Mouse (Mus musculus): ENCODE measurements around the gene Ccdc110.

Gene Ccdc110

DNA sequence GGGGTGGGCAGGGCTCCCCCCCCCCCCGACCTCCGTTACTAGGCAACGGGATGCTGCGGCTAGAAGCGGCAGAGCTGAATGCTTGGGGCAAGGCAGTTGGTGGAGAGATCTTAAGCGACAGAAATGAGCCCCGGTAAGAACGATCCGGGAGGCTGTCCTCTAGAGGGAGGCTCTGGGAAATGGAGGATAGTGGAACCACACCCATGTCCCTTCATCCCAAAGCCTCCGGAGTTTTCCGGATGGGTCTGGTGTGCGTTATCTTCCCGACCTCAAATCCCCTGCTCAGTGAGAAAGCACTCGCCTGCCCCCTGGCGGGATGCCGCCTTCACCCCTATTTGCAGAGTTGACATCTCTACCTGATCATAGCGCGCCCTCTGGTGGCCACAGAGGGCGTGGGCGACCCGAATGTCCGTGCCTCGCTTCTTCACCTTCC, at the start of gene Ccdc110:
TSS of gene Ccdc110 (plus strand) at position 38 of the 433 bp plus-strand sequence.
- DNase-seq = peak; percentile 95

DNA sequence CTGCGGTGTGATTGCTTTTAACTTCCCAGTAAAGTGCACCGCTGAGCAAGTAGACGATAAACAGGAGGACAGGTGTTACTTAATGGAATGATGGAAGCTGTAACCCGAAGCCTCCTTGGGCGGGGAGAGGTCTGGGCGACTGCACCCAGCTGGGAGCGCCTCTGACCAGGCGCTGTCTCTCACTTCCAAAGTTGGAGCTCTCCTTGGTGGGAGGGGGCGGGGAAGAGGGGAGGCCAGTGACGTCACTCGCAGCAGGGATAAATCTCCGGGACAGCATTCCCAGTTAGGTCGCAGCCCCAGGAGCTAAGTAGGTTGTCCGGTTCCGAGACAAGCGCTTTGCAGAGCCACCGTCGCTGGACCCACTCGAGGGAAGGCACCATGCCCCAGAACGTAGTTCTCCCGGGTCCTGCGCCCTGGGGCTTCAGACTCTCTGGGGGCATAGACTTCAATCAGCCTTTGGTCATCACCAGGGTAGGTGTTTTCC, 49.2 kb upstream of the Ccdc110 start, which contains the start of gene Pdlim3:
TSS of gene Pdlim3 (plus strand) at position 260 of the 484 bp plus-strand sequence.
- peak; percentile 22 for DNase-seq

DNA sequence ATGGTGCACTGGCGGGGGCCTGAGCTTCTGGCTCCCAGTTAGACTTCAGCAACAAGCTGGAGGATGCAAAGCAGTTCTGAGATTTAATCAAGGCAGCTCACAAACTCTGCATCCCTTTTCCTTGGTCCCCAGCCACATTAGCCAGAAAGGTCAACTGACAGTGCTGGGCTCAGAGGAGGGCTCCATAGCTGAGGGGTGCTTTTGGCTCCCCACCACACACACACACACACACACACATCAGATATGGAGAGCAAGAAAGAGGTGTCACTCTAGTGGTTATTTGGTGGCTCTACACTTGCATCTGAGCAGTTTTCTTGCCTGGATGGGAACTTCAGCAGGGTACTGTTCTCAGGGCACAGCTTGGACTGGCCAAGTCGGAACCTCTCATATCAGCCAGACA, 48.6 kb upstream of the Ccdc110 start:
- no peak for DNase-seq

DNA sequence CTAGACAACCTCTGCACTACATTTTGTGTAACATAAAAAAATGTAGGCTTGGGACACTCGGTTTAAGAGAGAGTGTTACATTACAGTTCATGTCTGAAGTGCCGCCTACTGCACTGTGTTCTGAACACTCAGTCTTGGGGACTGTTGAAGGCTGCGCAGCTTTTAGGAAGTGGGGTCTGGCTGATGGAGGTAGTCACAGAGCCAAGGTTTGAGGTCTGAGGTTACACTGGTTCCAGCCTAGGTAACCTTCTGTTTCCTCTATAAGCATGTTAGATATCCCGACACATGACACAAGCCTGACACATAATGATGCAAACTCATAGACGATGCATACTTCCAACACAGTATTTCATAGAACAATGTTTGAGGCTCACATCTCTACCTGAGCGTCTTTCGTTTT, 44.7 kb upstream of the Ccdc110 start:
- DNase-seq = no peak

GRCm38 (mm10) chr8:45896590-45896989, 37.8 kb upstream of the Ccdc110 start:
- DNase-seq = no peak

- no peak for DNase-seq
These were observed 34.6 kb upstream of the Ccdc110 start for GRCm38 (mm10) chr8:45899783-45900182.

DNA sequence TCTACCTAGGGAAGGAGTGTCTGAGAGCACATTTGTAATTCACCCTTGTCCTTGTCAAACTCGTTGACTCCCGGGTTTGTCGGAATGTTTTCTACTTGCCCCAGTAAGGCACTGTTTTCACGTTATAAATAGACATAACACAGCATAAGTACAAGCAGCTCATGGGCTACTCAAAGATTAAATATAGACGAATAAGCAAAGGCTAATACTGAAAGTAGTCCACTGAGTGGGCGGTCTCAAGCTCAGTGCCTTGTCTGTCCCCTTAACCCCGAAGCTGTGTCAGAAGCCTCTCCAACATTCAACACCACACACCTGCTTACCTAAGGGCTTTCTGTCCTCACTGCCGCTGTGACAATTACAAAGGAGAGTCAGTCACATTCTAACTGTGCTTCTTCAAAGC, 32.8 kb upstream of the Ccdc110 start:
- DNase-seq = no peak

DNA sequence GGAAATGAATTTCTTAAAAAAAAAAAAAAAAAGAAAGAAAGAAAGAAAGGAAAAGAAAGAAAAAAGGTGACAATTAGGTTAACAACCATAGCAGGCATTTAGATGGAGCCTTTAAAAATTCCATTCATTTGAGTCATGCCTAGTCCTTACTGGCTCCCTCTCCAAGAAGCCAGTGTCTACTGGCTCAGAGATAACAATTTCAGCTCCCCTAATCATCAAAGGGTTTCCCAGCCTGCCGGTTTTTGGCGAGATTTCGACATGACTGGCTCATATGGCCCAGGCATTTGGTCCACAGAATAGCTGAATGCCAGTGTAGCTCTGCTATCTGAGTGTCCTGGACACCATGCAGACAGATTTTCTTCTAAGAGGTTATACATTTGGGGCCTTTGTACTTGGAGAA, 30.8 kb upstream of the Ccdc110 start:
- no peak for DNase-seq

GRCm38 (mm10) chr8:45905591-45906250, 28.7 kb upstream of the Ccdc110 start:
- DNase-seq = no peak

- no peak for DNase-seq
These were observed 28.2 kb upstream of the Ccdc110 start for GRCm38 (mm10) chr8:45906251-45906619.

GRCm38 (mm10) chr8:45913707-45914106, 20.7 kb upstream of the Ccdc110 start:
- DNase-seq = no peak

DNA sequence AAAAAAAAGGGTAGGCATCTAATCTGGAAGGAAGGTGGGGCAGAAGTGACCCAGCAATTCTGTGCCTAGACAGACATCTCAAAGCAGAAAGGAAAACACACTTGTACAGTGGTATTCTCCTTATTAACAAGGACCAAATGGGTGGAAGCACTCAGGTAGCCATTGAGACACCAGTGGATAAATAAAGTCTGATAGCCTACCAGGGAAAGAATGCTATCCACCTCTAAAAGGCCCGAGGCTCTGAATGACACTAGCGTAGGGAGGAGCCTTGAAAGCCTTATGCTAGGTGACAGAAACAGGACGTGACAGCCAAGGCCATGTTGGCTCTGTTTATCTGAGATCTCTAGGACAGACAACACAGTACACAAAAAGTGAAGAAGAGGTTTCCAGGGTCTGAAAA, 17.9 kb upstream of the Ccdc110 start:
- no peak for DNase-seq

GRCm38 (mm10) chr8:45917040-45917679, 17.3 kb upstream of the Ccdc110 start:
- DNase-seq = no peak

GRCm38 (mm10) chr8:45918891-45919290, 15.5 kb upstream of the Ccdc110 start:
- no peak for DNase-seq

DNA sequence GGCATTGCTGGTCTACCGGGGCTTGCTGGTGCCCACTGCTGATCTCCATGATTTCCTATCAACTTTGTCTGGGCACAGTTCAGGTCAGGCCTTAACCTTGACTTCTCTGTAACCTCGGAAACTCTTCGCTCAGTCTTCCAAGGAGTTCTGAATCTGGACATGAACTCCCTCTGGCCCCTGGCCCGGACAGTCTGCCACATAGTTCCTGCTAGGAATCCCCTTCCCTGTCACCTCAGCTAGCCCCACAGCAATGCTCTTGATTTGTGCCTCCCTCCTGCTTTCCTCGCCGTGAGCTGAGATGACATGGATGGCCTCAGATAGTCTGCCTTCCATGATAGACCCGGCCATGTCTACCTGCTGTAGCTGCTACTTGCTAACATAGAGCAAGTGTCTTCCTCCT, 14.0 kb upstream of the Ccdc110 start:
- DNase-seq = no peak

GRCm38 (mm10) chr8:45922116-45922515, 12.3 kb upstream of the Ccdc110 start:
- no peak for DNase-seq

DNA sequence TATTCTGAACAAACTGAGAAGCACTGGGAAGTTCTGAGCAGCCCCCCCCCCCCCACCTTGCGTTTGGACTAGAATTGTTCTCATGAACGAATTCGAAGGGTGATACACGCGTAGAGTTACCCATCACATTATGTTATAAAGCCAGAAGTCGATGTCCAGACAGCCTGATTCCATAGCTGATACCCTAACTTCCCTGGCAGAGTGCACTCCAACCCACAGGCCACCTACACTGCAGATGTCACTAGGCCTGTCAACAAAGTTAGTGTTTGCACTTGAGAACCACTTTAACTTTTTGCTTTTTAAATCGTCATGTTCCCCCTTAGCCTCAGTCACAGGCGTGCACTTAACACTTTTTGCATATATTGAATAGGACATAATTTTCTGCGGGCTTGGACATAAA, 2.6 kb downstream of the Ccdc110 start:
- DNase-seq = no peak

DNA sequence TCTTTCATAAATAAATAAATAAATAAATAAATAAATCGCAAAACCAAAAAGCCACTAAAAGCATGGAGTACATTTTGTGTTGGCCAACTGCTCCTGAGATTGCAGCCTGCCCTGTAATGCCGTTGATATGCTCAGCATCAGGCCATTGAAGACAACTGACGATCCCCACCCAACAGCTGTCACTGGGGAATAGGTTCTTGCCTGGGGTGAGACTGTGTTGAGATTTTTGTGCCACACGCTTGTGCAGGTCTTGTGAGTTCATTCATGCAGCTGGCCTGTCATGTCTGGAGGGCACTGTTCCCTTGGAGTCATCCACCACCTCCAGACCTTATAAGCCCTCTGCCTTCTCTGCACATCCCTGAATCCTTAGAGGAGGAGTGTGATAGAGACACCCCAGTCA, 11.9 kb downstream of the Ccdc110 start:
- no peak for DNase-seq

GRCm38 (mm10) chr8:45950622-45951021, 16.2 kb downstream of the Ccdc110 start:
- no peak for DNase-seq

- DNase-seq = no peak
These were observed 36.5 kb downstream of the Ccdc110 start for GRCm38 (mm10) chr8:45970894-45971293.

DNA sequence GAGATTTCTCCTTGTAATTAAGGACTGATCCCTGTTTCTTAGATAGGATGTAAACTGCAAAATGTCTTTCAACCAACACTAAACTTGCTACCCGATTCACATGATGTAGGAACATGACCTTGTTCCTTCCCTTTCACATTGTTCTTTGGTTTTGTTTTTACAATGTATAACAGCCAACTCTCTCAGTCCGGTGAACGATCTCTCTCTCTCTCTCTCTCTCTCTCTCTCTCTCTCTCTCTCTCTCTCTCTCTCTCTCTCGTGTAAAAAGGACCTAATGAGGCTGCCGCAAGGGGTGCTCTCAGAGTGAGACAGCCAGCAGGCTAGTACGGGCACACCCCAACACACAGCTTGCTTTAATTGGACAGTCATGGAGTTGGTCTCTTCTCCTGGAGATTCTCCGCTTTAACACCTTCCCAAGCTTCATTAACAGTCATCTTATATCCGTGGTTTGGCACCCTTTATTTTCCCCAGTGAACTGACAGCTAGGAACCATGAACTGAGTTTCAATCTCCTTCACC, 39.6 kb downstream of the Ccdc110 start:
- DNase-seq = no peak

GRCm38 (mm10) chr8:45975126-45975836, 40.9 kb downstream of the Ccdc110 start, which contains the start of the genes 1700029J07Rik and Ufsp2:
1700029J07Rik (minus strand) TSS chr8:45975252.
Ufsp2 (plus strand) TSS chr8:45975528.
- DNase-seq = peak; percentile 99

DNA sequence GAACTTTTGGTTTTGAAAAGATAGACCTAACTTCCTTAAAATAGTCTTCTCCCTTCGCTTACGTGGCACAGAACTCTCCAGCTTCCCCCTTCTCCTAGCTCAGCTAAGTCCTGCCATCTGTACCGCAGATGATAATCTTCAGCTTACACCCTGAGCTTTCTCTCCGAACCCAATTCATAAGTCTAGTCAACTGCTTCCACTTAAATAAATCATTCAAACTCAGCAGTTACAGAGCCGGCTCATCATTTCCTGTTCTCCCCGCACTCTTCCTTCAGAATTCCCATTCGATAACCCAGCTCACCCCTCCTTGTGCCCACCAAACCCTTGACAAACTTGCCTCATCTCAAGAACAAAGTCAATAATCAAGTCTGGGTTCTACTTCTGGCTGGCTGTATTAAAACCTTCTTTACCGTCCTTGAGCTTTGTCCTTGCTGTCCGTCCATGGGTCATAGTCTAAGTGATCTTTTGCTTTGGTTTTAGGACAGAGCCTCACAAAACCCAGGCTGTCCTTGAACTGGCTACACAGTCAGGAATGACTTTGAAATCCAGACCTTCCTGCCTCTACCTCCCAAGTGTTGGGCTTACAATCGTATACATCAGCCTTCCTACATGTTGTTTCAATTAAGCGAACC, 41.5 kb downstream of the Ccdc110 start:
- DNase-seq = no peak

Measured in kidney, adult 18-20 months (tissue).